Mouse (Mus musculus): Measurements from ENCODE around the gene Eif4e.

GRCm38 (mm10) chr3:138549045-138549444 lies 23.1 kb downstream of the Eif4e start:
- TF ChIP-seq POLR2A (IDR thresholded peaks at IDR 0.05; ENCODE audit: insufficient read depth, low read depth, low read length) (no peak), CTCF (IDR thresholded peaks at IDR 0.05; ENCODE audit: insufficient read depth, low read depth, low read length) (no peak)

Measured in olfactory bulb, adult 2 months (tissue).